Mouse (Mus musculus) brain, embryonic 14.5 days (tissue): ENCODE data around the gene Lysmd2.

Experiments used
- CTCF ChIP-seq: fragments of 200-500 bp; IDR thresholded peaks from 2 replicates; pipeline ENCODE4 v1.5.1; 2012; ENCODE audit warnings: inconsistent platforms, mild to moderate bottlenecking, moderate library complexity, borderline replicate concordance; ENCODE audit not compliant: insufficient read depth, insufficient read length; ENCODE audit errors: extremely low read depth
- POLR2A ChIP-seq: fragments of 200-500 bp; IDR thresholded peaks from 2 replicates; pipeline ENCODE4 v1.6.1; 2012; ENCODE audit warnings: mild to moderate bottlenecking, inconsistent platforms, borderline replicate concordance; ENCODE audit not compliant: poor library complexity, insufficient read depth, insufficient read length, severe bottlenecking; ENCODE audit errors: extremely low read depth

GRCm38 (mm10) chr9:75593481-75593880, 32.1 kb upstream of the Lysmd2 start:
- no peak for TF ChIP-seq POLR2A
- TF ChIP-seq CTCF = no peak
